Mouse (Mus musculus) layer of hippocampus, adult 9-10 months (tissue): ENCODE measurements around the gene B3gnt8.
A peak's percentile ranks its signal among the peaks of the same experiment; 100 is the strongest.

Source experiments
- DNase-seq: peaks from one replicate; pipeline ENCODE4 v3.0.0; 2022; ENCODE audit warnings: low spot score

Gene B3gnt8

GRCm38 (mm10) chr7:25658657-25659472 is 32.4 kb downstream of the B3gnt8 start, which contains the start of the genes Bckdha and Exosc5:
Gene Bckdha, minus strand, starts transcription at chr7:25658981.
Gene Exosc5, plus strand, starts transcription at chr7:25659164.
- DNase-seq: peak; percentile 99

GRCm38 (mm10) chr7:25666381-25666780 is 39.9 kb downstream of the B3gnt8 start:
- DNase-seq: no peak

GRCm38 (mm10) chr7:25669158-25669557 is 42.7 kb downstream of the B3gnt8 start:
- no peak for DNase-seq

GRCm38 (mm10) chr7:25669631-25670030 is 43.2 kb downstream of the B3gnt8 start:
- DNase-seq: no peak

- DNase-seq: no peak
Observed at GRCm38 (mm10) chr7:25670096-25670495, 43.6 kb downstream of the B3gnt8 start.

GRCm38 (mm10) chr7:25671686-25672085 is 45.2 kb downstream of the B3gnt8 start:
- no peak for DNase-seq

GRCm38 (mm10) chr7:25672442-25672841 is 46.0 kb downstream of the B3gnt8 start:
- DNase-seq: no peak

- DNase-seq: no peak
Observed at GRCm38 (mm10) chr7:25674297-25674696, 47.8 kb downstream of the B3gnt8 start.

GRCm38 (mm10) chr7:25674719-25675300 is 48.4 kb downstream of the B3gnt8 start, which contains the start of gene Tmem91:
Gene Tmem91, minus strand, starts transcription at chr7:25675166.
- DNase-seq: no peak

GRCm38 (mm10) chr7:25675405-25675804 is 49.0 kb downstream of the B3gnt8 start:
- no peak for DNase-seq

- peak; percentile 82 for DNase-seq
Observed at GRCm38 (mm10) chr7:25676085-25676781, 49.8 kb downstream of the B3gnt8 start.

- DNase-seq: no peak
Observed at GRCm38 (mm10) chr7:25677013-25677412, 50.6 kb downstream of the B3gnt8 start.

GRCm38 (mm10) chr7:25679971-25680370 is 53.5 kb downstream of the B3gnt8 start:
- no peak for DNase-seq

GRCm38 (mm10) chr7:25680514-25681258 is 54.2 kb downstream of the B3gnt8 start, which contains the start of gene B9d2:
Gene B9d2, plus strand, starts transcription at chr7:25680780.
- DNase-seq: peak; percentile 91

- DNase-seq: no peak
Observed at GRCm38 (mm10) chr7:25681341-25682231, 55.1 kb downstream of the B3gnt8 start.

- no peak for DNase-seq
Observed at GRCm38 (mm10) chr7:25683474-25684180, 57.2 kb downstream of the B3gnt8 start.

GRCm38 (mm10) chr7:25684659-25685058 is 58.2 kb downstream of the B3gnt8 start:
- DNase-seq: no peak
